Mouse (Mus musculus) bone marrow macrophage, adult 2 months (primary cell): ENCODE measurements around the gene Mb.

Source experiments
- CTCF ChIP-seq: IDR thresholded peaks from 2 replicates; pipeline ENCODE4 v1.5.1; 2012; ENCODE audit warnings: low read depth, mild to moderate bottlenecking, low read length, moderate library complexity
- POLR2A ChIP-seq: IDR thresholded peaks from 2 replicates; pipeline ENCODE4 v1.6.1; 2012; ENCODE audit warnings: mild to moderate bottlenecking, low read depth, low read length, borderline replicate concordance

DNA sequence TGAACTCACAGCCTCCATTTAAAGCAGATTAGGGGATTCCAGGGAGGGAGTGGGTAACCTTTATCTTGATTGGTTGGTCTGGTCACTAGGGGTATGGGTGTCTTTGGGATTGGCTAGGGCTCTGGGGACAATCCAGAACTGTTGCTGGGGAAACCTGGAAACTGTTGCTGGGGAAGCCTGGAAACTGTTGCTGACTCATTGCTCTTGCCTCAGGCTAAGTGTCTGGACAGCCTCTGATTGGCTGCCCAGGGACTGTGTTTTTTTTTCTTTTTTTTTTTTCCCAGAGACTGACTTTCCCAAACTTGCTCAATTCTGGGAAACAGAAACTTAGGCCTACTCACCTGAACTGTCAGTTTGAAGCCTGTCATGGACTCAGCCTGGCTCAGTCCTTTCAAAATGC, 8.1 kb upstream of the Mb start:
- TF ChIP-seq CTCF (no peak), POLR2A (no peak)
